Mouse (Mus musculus) heart, embryonic 15.5 days (tissue): Measurements from ENCODE around the gene Dhx35. TPM values are rescaled to one million over a fixed set of nuclear protein-coding genes. Genes with fewer than 3 reads are reported as not detected.
A peak's percentile ranks its signal among the peaks of the same experiment; 100 is the strongest.

Experiments used
- ATAC-seq: fragments of 200-750 bp; cut with Nextera tagmentation; replicated peaks from 2 replicates; pipeline ENCODE4 v1.8.0; 2017; ENCODE audit warnings: low read depth, moderate TSS enrichment; ENCODE audit not compliant: insufficient number of reproducible peaks, insufficient read depth, low FRiP score
- H3K27ac ChIP-seq: fragments of 300-500 bp; sonication (generic); 2 replicates; pipeline ENCODE4 v1.5.1; 2015; ENCODE audit warnings: mild to moderate bottlenecking, inconsistent platforms
- H3K27me3 ChIP-seq: fragments of 300-500 bp; sonication (generic); 2 replicates; pipeline ENCODE4 v1.6.1; 2015; ENCODE audit warnings: inconsistent platforms
- H3K36me3 ChIP-seq: fragments of 300-500 bp; sonication (generic); 2 replicates; pipeline ENCODE4 v1.6.1; 2015; ENCODE audit warnings: mild to moderate bottlenecking, inconsistent platforms
- H3K4me1 ChIP-seq: fragments of 300-500 bp; sonication (generic); replicated peaks from 2 replicates; pipeline ENCODE4 v1.6.1; 2015; ENCODE audit warnings: inconsistent platforms
- H3K4me2 ChIP-seq: fragments of 300-500 bp; sonication (generic); 2 replicates; pipeline ENCODE4 v1.6.1; 2015; ENCODE audit warnings: inconsistent platforms, mild to moderate bottlenecking, moderate library complexity
- H3K4me3 ChIP-seq: fragments of 300-500 bp; sonication (generic); 2 replicates; pipeline ENCODE4 v1.5.1; 2015; ENCODE audit warnings: mild to moderate bottlenecking, inconsistent platforms
- H3K9ac ChIP-seq: fragments of 300-500 bp; sonication (generic); 2 replicates; pipeline ENCODE4 v1.6.1; 2015; ENCODE audit warnings: mild to moderate bottlenecking, inconsistent platforms
- H3K9me3 ChIP-seq: fragments of 300-500 bp; sonication (generic); replicated peaks from 2 replicates; pipeline ENCODE4 v1.6.1; 2016; ENCODE audit warnings: inconsistent platforms
- WGBS: fragments of 180-500 bp; shearing (Covaris S2); methylation state at CpG from one replicate; pipeline ENCODE4 v1.1.7; 2015; ENCODE audit warnings: mixed read lengths; 5-methylcytosine and 5-hydroxymethylcytosine counted together
- polyA plus RNA-seq: library from polyadenylated mRNA; unstranded; fragments of >200 nt; fragmentation: Nextera tagmentation; extraction: Ambion mirVana; gene quantifications from 2 replicates; pipeline ENCODE4 v1.2.1, GENCODE M21; 2015

Dhx35 gene
- polyA plus RNA-seq, 1 experiment from 2014 or later = 11.8 TPM

DNA sequence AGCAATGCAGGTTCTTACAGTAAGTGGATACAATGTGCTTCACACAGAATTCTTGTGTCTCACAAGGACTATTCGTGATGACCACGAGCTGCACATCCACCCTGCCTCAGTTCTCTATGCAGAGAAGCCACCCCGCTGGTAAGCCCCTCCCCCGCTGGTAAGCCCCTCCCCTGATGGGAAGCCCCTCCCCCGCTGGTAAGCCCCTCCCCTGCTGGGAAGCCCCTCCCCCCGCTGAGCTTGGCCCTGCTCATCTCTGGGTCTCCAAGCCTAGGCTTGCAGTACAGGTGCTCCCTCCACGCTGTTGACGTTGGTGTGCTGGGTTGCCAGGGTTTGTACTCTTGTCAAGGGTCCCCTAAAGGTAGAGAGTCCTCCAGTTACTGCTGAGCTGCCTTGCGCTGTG lies 54.8 kb downstream of the Dhx35 start:
- Histone ChIP-seq H3K27ac (no peak overlapping the region), H3K4me1 (no peaks in the 10 kb centered on the region), H3K27me3 (no peaks in the 10 kb centered on the region), H3K36me3 (peaks cover 9% of the 10 kb centered on the region; the same call in 1 of the 2 replicates), H3K9ac (no peak overlapping the region), H3K9me3 (no peaks in the 10 kb centered on the region), H3K4me2 (no peak overlapping the region), H3K4me3 (no peak overlapping the region)
- WGBS = 67% methylated on average over 9 of the region's 9 CpGs
- no peak for ATAC-seq

DNA sequence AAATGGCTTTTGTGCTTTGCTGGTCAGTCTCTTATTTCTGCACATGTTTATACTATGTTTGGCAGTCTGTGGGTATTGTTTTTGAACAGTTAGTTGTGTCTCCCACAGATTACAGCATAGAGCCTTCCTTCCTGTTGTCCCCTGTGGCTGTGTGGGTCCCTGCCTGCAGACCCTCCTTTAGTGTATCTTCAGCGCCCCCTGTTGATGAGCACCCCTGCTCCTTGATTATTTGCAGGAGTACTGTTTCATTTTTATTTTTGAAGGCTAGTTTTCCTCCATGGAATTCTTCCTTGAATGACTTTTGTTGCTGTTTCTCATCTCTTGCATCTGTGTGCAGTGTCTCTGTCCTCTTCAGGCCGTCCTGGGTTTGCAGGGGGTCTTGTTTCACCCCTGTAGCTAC lies 58.0 kb downstream of the Dhx35 start:
- H3K9me3 ChIP-seq = no peaks in the 10 kb centered on the region
- no peaks in the 10 kb centered on the region for H3K27me3 ChIP-seq
- WGBS = 43% methylated on average over 2 of the region's 2 CpGs
- H3K4me2 ChIP-seq = no peak overlapping the region
- peaks cover 13% of the 10 kb centered on the region for H3K36me3 ChIP-seq
- no peak for ATAC-seq
- no peak overlapping the region for H3K9ac ChIP-seq
- no peak overlapping the region for H3K4me3 ChIP-seq
- no peak overlapping the region for H3K27ac ChIP-seq
- no peaks in the 10 kb centered on the region for H3K4me1 ChIP-seq

DNA sequence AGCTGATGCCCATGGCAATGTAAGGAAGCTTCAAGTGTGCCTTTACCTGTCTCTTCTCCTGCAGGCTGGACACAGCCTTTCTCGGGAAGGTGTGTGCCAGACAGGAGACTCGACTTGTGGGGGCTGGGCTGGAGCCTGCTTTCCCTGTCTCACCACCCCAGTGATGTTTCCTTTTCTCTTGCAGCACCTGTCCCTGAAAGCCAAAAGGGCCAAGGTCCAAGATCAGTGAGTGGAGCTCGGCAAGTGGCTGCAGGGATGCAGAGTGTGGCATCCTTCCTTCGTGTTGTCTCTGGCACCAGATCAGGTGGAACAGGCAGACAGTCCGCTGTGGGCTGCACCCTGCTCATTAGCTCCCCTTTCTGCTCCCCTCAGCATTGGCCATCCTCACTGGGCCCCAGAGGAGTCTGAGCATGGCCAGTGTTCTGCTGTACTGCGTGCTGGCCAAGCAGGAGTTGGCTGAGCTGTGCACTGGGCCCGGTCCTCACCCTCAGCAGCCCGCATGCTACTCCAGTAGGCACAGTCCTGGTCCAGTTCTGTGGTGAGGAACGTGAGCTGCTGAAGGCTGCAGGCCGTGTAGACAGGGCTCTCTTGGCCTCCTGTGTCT lies 62.4 kb downstream of the Dhx35 start:
- peaks cover 13% of the 10 kb centered on the region for H3K36me3 ChIP-seq
- no peaks in the 10 kb centered on the region for H3K9me3 ChIP-seq
- no peak for ATAC-seq
- H3K4me2 ChIP-seq = no peak overlapping the region
- 90% methylated on average over 10 of the region's 10 CpGs for WGBS
- H3K27me3 ChIP-seq = no peaks in the 10 kb centered on the region
- H3K27ac ChIP-seq = no peak overlapping the region
- no peak overlapping the region for H3K4me3 ChIP-seq
- no peak overlapping the region for H3K9ac ChIP-seq
- H3K4me1 ChIP-seq = no peaks in the 10 kb centered on the region

DNA sequence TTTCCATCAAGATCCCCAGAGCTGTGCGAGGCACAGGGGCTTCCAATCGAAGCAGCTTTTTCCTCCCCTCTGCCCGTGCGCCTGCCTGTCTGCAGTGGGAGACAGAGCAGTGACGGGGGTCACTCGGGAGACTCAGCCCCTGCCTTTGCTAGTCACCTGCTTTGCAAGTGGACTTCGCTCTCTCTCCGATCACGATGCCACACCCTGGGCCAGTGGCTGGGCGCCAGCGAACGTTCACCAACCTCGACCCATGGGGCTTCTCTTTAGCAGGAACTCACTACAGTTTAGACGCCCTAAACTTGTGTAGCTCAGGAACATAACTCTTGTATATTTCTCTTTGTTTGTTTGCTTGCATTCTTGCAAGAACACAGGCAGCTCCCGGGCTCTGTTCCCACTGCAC lies 63.0 kb downstream of the Dhx35 start:
- Histone ChIP-seq H3K4me2 (no peak overlapping the region), H3K27ac (no peak overlapping the region), H3K9me3 (no peaks in the 10 kb centered on the region), H3K4me1 (no peaks in the 10 kb centered on the region), H3K9ac (no peak overlapping the region), H3K27me3 (no peaks in the 10 kb centered on the region), H3K4me3 (no peak overlapping the region), H3K36me3 (peaks cover 13% of the 10 kb centered on the region)
- no peak for ATAC-seq
- WGBS = 85% methylated on average over 15 of the region's 15 CpGs

DNA sequence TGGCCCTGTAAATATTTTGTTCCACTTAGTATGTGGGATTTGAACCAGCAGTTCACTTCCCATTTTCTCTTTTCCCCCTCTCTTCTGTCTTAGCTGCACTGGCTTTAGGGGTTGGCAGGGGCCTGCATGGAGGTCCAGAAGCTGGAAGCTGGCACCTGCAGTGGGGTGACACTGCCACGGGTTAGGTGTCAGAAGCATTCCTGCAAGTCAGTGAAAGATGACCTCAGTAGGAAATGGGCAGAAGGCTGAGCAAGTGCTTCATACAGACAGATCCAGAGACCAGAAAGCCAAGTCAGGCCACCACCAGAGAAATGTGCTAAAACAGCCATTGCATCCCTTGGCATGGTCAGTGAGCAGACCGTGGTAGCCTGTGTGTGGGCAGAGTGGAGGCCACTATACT lies 66.5 kb downstream of the Dhx35 start:
- ATAC-seq = no peak
- Histone ChIP-seq H3K4me3 (no peak overlapping the region), H3K27ac (no peak overlapping the region), H3K9ac (no peak overlapping the region), H3K27me3 (no peaks in the 10 kb centered on the region), H3K4me1 (no peaks in the 10 kb centered on the region), H3K36me3 (peaks cover 13% of the 10 kb centered on the region), H3K9me3 (no peaks in the 10 kb centered on the region), H3K4me2 (no peak overlapping the region)
- WGBS = 73% methylated on average over 2 of the region's 2 CpGs

DNA sequence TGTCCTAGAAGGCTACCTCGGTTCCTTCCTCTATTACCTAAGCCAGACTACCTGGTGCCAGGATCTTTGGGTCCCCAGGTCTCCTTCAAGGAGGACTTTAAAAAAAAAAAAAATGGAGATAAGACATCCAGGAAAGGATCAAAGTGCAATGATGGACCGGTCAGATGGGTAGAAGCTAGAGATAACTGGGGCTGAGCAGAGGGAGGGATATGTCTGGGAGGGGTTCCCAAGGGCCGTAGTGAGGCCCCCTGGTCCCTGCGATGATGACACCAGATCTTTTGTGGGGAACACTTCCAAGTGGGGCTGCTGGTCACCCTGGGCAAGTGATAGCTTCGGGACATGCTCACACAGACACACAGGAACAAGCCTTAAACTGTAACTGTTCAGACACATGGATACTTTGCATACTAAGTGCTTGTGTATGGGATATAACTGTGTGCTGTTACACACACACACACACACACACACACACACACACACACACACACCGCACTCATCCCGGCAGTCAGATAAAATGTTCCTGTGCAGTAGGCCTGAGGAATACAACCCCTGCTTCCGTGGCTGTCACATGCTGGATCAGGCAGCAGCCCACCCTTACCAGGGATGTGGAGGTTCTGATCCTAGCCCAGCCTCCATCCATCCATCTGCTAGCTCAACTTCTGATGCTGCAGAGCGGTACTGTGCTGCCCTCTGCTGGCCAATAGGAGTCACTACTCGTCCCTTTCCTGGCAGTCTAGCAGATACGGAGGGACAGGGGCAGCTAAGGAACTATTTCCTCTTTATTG lies 68.9 kb downstream of the Dhx35 start:
- H3K4me1 ChIP-seq = no peaks in the 10 kb centered on the region
- no peaks in the 10 kb centered on the region for H3K27me3 ChIP-seq
- H3K9me3 ChIP-seq = no peaks in the 10 kb centered on the region
- 0 out of 2 replicates have a peak, but pooled peaks have one; percentile 20 for ATAC-seq
- no peak overlapping the region for H3K9ac ChIP-seq
- no peak overlapping the region for H3K4me3 ChIP-seq
- H3K36me3 ChIP-seq = no peaks in the 10 kb centered on the region; the same call in 1 of the 2 replicates
- WGBS = 48% methylated on average over 11 of the region's 11 CpGs
- H3K4me2 ChIP-seq = no peak overlapping the region
- H3K27ac ChIP-seq = no peak overlapping the region

DNA sequence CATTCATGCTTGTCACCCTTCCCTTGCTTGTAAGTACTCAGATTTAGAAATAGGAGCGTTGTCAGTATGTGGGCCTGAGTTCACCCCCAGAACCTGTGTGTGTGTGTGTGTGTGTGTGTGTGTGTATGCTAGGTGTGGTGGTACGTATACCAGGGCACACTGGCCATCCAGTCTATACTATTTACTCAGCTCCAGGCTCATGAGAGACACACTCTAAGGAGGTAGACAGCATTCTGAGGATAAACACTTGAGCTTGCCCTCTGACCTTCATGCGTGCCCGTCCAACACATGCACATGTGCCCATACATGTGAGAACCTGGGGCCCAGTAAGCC lies 69.5 kb downstream of the Dhx35 start:
- H3K27me3 ChIP-seq = no peaks in the 10 kb centered on the region
- H3K4me2 ChIP-seq = no peak overlapping the region
- WGBS = 81% methylated on average over 4 of the region's 4 CpGs
- H3K4me1 ChIP-seq = no peaks in the 10 kb centered on the region
- no peaks in the 10 kb centered on the region for H3K36me3 ChIP-seq
- no peak overlapping the region for H3K9ac ChIP-seq
- no peaks in the 10 kb centered on the region for H3K9me3 ChIP-seq
- H3K4me3 ChIP-seq = no peak overlapping the region
- no peak overlapping the region for H3K27ac ChIP-seq
- ATAC-seq = no peak

DNA sequence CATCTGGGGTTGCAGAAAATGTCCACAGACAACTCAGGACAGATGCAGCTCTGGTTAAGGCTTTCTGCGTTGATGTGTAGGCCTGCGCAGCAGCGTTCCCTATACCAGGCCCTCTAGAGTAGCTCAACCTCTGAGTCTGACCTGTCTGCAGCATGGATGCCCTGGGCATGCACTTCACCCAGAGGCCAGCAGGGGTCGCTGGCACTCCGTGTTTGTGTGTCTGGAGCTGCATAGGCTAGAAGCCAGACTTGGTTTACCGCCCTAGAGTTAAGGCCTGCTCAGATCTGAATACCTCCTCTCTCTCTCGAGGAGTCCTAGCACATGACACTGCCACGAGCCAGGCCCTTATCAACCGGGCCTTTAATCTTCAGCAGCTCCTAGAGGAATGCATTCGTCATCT lies 70.8 kb downstream of the Dhx35 start:
- H3K4me2 ChIP-seq = no peak overlapping the region
- WGBS = 19% methylated on average over 10 of the region's 10 CpGs
- 0 out of 2 replicates have a peak, but pooled peaks have one; percentile 12 for ATAC-seq

DNA sequence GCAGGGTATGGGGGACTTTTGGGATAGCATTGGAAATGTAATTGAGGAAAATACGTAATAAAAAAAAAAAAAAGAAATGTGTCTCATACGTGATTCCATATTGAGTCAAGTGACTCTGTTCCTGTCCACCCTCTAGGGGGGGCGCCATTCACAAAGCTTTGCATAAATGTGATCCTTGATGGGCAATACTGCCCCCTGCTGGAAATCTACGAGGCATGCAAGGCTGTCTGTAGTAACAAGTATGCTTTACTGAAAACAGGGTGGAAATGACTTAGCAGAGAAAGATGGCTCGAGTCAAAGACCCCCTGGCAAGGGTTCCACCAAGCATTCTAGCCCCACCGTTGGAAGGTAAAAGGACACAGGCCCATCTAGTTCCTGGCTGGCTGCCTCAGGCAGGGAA lies 92.0 kb downstream of the Dhx35 start:
- Histone ChIP-seq H3K4me3 (no peak overlapping the region), H3K9ac (no peak overlapping the region), H3K4me1 (no peaks in the 10 kb centered on the region), H3K36me3 (no peaks in the 10 kb centered on the region), H3K4me2 (no peak overlapping the region), H3K27me3 (no peaks in the 10 kb centered on the region), H3K27ac (no peak overlapping the region), H3K9me3 (no peaks in the 10 kb centered on the region)
- ATAC-seq = no peak
- 45% methylated on average over 6 of the region's 6 CpGs for WGBS

More for the DNA sequence above, 70.8 kb downstream of the Dhx35 start:
- no peaks in the 10 kb centered on the region for H3K27me3 ChIP-seq
- H3K4me3 ChIP-seq = no peak overlapping the region
- H3K4me1 ChIP-seq = no peaks in the 10 kb centered on the region
- H3K9ac ChIP-seq = no peak overlapping the region
- no peaks in the 10 kb centered on the region for H3K36me3 ChIP-seq
- H3K27ac ChIP-seq = no peak overlapping the region
- H3K9me3 ChIP-seq = no peaks in the 10 kb centered on the region

DNA sequence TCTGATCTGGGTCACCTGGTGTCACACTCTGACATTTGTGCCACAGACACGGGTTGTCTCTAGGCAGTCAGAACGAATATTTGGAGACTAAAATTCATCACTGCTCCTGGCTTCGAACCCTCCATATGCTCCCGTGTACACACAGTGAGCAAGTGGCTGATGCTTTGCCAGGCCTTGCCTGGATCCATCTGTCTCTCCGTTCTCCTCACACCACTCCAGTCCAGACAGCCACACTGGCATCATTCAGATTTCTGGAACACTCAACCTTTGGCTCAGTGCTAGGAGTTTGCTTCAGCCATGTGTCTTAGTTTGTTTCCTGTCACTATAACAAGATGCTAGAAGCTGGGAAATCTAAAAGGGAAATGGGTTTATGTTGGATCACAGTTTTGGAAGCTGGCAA lies 93.9 kb downstream of the Dhx35 start:
- H3K9ac ChIP-seq = no peak overlapping the region
- no peaks in the 10 kb centered on the region for H3K9me3 ChIP-seq
- no peak overlapping the region for H3K4me2 ChIP-seq
- H3K36me3 ChIP-seq = no peaks in the 10 kb centered on the region
- no peaks in the 10 kb centered on the region for H3K4me1 ChIP-seq
- H3K27ac ChIP-seq = no peak overlapping the region
- no peaks in the 10 kb centered on the region for H3K27me3 ChIP-seq
- 83% methylated on average over 5 of the region's 5 CpGs for WGBS
- ATAC-seq = no peak
- no peak overlapping the region for H3K4me3 ChIP-seq

DNA sequence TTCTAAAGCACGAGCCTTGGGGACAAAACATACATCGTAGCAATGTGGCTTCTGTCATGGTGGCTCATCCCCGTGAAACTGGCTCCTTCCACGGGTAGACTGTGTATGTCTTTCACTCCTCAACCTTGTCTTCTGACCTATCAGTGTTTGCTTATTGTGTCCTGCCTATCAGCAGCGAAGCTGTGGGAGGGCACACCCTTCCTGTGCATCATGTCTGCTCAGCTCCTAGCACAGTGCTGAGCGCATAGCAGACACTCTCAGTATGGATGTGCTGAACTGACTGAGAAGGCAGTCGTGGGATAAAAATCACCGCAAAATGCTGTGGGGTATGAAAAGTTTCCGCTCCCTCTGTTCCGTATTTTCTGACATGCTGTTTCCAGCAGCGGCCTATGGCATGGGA lies 94.6 kb downstream of the Dhx35 start:
- Histone ChIP-seq H3K4me1 (no peaks in the 10 kb centered on the region), H3K36me3 (no peaks in the 10 kb centered on the region), H3K4me3 (no peak overlapping the region), H3K27ac (no peak overlapping the region), H3K9me3 (no peaks in the 10 kb centered on the region), H3K27me3 (no peaks in the 10 kb centered on the region), H3K9ac (no peak overlapping the region), H3K4me2 (no peak overlapping the region)
- ATAC-seq = no peak
- 40% methylated on average over 11 of the region's 11 CpGs for WGBS

DNA sequence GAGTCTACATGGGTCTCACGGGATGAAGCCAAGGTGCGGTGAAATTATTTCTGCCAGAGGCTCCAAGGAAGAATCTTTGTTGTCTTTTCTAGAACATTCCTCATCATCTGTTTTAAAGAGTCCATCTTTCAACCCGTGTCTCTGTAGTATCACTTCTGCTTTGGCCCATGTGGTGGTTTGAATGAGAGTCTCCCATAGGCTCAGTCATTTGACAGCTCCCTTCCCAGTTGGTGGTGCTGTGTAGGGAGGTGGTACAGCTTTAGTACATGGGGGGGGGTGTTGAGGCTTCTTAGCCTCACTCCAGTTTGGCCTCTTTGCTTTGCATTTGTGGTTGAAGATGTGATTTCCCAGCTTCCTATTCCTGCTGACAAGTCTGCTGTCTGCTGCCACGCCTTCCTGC lies 96.7 kb downstream of the Dhx35 start:
- Histone ChIP-seq H3K9me3 (no peaks in the 10 kb centered on the region), H3K36me3 (no peaks in the 10 kb centered on the region), H3K4me1 (no peaks in the 10 kb centered on the region), H3K27ac (no peak overlapping the region), H3K4me2 (no peak overlapping the region), H3K27me3 (peaks cover 2% of the 10 kb centered on the region; the same call in 1 of the 2 replicates), H3K9ac (no peak overlapping the region), H3K4me3 (no peak overlapping the region)
- 79% methylated on average over 4 of the region's 4 CpGs for WGBS
- no peak for ATAC-seq
